Mouse (Mus musculus): ENCODE measurements around the gene Smad5.

Gene Smad5

DNA sequence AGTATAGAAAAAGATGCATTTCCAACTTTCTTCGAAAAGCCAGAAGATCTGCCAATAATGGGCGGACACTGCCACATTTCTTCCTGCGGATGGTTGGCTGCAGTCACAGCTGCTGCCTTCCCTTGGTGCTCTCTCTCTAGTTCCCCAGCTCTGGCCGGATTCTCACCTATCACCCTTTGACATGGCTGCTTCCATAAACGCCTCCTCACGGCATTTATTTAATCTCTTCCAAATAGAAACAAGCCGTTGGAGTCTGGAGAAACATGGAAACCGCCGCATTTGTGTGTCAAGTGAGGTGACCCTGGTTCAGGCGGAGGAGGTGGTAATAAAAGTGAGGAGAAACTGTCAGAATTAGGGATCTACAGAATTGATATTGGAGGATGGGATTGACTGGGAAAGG, 886 bp upstream of the Smad5 start:
- no peak for DNase-seq (ENCODE audit: low read depth, low spot score)

DNA sequence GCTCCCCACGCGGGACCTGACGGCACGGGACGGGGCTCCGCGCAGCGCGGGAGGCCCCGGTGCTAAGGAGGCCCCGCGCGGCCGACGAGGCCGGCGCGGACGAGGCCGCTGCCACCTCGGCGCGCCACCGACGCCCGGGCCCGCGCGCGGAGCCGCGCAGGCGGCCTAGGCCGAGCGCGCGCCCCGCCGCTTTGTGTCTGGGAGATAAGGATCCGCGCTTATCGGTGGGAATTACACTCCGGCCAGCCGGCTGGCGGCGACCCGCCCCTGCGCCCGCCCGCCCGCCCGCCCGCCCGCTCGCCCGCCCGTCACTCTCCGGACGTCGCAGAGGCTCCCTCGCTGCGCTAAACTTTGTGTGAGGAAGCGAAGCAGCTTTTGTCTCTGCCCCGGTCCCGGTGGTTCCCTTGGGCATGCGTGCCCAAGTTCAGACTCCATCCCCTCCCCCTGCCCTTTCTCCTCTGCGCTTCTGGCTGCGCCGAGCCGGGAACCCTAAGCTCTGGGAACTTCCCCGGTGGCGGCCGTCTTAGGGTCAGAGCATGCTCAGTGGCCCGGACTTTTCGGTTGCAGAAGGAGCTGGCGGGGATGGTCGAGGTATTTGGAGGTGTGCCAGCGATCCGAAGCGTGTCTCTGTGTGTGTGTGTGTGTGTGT, 536 bp downstream of the Smad5 start:
- peak; percentile 79 for DNase-seq (ENCODE audit: low read depth, low spot score)

DNA sequence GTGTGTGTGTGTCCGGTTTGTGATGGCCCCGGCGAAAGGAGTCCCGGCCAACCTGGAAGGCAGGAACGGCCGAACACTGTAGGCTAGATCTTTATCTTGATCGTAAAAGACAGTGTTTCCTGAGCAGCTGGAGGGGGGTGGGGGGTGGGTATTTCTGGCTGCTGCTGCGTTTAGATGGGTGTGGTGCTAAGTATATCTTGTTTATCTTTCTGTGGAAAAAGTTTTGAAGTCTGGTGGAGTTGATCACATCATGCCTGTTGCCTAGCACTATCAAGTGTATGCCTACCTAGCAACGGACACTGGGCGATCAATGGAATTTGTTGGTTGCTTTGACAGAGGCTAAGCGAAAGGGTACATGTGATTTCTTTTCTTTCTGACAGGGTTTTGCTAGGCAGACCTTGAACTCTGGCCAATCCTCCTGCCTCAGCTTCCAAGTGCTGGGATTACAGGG, 1.1 kb downstream of the Smad5 start:
- DNase-seq (ENCODE audit: low read depth, low spot score), result peak; percentile 81

DNA sequence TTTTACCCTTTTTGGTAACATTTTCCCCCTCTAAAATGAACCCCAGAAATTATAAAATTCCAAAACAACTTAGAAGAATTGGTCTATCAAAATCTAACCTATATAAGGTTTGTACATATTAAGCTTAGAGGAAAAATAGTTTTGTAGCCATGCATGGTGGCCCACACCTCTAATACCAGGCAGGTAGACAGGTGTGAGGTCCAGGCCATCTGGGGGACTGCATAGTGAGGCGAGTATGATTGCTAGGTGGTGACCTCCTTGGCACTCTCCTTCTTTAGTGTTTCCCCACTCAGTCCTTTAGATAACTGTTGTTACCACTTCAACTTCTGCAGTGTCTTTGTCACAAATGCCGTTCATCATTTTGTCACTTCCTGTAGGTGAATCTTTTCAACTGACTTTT, 1.8 kb downstream of the Smad5 start:
- peak; percentile 19 for DNase-seq (ENCODE audit: low read depth, low spot score)

DNA sequence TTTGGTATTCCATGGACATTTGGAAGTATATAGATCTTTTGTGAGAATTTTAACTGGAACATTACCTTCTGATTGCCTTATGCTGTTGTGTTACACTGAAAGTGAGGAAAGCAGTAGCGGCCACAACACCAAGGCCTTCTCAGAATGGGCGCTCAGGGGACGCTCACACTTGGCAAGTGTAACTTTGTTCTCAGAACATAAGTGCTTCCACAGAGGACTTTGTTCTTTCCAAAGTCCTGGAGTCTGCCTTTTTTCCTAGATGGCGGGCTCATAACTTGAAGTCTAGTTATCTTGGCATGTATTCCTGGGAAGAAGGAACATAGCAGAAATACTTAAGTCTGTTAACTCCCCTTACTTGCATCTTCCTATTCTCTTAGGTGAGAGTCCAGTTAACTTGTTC, 4.3 kb downstream of the Smad5 start:
- no peak for DNase-seq (ENCODE audit: low read depth, low spot score)

DNA sequence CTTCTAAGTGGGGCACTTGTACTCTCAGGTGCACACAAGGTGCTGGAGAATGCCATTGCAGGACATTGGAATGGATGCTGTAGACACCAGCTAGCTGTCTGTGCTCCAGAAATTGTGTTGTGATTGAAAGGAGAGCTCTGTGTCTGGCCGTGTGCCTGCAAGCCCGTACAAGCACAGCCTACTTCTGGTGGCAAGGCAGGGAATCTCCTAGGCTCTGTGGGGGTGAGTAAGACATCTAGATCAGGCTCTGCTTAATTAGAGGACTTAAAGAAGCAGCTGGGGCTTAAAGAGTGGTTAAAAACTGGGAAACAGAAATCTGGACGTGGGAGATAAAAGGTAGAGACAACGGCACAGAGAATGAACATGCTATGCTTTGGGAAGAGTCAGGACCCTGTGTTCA, 4.8 kb downstream of the Smad5 start:
- DNase-seq (ENCODE audit: low read depth, low spot score), result no peak

DNA sequence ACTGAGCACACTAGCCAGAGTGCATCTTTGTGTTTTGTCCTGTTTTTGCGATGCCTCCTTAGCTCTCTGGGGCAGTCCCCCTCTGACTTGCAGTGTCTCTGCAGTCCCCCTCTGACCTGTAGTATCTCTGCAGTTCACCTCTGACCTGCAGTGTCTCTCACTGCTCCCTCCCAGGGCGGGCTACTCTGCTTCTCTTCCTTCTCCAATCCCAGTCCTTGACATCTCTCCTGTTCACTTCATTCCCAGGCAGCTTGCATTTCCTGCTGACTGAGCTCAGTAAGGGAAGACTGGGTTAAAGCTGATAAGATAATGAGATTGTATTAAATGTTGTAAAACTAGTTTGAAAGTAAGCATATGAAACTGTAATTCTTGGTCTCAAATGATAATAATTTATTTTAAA, 7.8 kb downstream of the Smad5 start:
- DNase-seq (ENCODE audit: low read depth, low spot score), result no peak

DNA sequence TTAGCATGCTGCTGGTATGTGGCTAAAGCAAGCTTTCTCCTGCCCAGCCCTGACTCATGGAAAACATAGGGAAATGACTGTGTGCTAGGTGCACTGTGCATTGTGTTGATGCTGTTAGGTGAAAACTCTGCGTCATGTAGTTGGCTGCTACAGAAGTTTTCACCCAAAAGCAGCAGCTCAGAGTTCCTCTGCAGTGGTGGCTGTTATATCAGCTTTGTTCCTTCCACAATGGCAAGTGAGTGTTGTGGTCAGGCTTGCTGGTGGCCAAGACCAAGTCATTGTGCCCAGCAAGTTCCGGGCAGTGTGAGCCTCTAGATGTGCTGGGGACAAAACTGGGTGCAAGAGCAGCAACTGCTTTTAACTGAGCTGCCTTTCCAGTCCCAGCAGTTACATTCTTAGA, 9.4 kb downstream of the Smad5 start:
- DNase-seq (ENCODE audit: low read depth, low spot score), result no peak

DNA sequence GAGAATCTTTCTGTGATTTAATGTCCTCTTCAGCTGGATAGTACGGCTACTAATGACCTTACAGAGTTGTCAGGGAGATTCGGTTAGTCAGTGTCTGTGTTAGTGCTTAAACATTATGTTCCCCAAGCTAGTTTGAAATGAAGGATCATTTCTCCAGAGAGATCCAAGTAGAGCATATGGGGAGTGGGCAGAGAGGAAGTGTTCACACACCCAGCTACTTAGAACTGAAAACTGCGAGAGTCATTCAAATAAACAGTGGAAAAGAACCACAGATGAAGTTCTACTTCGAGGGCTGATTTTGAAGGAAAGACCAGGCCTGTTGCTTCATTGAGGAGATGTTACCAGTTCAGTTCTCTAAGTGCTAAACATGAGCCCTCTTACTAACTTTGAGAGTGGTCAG, 23.7 kb downstream of the Smad5 start:
- no peak for DNase-seq (ENCODE audit: low read depth, low spot score)

DNA sequence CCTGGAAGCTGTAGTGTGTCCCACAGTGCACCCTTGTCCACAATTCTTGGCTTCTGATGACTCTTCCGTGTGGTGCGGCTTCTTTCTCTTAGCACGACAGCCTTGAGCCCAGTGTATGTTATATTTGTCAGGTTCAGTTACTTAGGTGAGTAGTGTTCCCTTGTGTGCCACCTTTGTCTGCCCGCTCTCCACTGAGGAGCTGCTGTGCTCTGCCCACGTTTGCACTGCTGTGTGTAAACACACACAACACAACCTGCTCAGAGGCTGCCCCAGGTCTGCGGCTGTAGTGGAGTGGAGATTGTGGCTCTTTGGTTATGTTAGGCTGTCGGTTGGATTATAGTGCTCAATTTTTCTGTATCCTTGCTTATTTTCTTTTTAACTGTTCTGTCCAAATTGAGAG, 26.2 kb downstream of the Smad5 start:
- no peak for DNase-seq (ENCODE audit: low read depth, low spot score)

DNA sequence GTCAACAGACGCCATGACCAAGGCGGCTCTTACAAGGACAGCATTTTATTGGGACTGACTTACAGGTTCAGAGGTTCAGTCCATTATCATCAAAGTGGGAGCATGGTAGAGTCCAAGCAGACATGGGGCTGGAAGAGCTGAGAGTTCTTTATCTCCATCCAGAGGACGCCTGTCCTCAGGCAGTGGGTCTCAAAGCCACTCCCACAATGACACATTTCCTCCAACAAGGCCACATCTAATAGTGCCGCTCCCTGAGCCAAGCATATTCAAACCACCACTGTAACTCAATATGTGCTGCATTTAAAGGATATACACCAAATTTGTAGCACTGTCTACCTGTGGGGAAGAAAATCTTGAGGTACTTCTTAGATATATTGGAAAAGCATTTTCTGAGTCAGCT, 31.8 kb downstream of the Smad5 start:
- DNase-seq (ENCODE audit: low read depth, low spot score), result no peak

DNA sequence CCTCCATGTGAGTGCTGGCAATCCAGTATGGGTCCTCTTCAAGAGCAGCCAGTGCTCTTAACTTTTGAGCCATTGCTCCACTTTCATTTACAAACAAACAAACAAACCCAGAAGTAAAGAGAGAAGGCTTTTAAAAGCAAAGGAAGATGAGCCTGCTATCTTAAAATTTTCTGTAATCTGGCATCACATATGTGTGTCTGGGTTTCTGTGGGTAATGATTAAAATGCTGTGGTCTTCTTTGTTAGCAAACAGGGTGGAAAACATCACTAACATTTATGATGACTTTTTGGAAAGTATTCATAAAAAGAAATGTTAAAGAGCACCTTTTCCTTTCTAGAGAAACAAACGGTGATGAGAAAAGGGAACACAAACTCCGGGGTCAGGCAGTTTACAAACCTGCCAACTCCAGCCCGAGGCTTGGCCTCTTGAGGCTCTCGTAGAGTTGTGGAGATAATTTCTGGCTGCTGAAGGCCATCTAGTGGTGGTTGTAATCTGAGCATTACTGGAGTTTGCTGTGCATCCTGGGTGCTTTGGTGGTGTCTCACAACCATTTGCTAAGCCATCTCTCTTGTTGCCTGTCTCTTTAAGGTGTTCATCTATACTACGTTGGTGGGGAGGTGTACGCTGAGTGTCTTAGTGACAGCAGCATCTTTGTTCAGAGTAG, 32.5 kb downstream of the Smad5 start:
- peak; percentile 39 for DNase-seq (ENCODE audit: low read depth, low spot score)

DNA sequence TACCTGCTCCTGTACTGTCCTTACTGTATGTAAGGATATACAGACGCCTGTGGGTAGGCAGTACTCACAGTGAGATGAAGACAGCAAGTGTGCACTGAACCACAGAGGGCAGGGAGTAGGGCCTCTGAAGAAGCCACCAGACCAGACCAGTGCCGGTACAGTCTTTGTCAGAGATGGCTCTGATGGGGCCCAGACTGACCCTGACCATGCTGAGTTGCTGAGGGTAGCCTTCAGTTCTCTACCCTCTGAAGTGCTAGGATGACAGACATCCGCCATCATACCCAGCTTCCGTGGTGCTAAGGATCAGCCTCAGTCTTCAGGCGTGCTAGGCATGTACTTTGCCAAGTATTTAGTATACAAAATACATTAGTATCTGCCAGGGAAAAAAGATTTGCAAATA, 36.7 kb downstream of the Smad5 start:
- no peak for DNase-seq (ENCODE audit: low read depth, low spot score)

DNA sequence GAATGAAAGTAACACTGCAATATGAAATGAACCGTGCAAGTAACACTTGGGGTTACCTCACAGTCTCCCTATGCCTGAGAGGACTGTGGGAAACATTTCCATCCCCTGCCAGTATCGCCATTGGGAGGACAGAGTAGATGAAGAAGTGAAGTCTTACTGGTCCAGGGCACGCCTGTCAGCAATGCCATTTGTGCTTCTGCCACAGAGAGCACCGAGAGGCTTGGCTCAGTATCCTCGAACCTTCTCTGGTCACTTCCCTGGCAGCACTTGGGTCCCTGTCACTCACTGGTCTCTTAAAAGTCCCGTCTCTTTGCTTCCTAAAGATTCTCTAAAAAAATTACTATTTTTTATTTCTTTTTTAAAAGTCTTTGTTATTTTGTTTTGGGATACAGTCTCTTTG, 37.7 kb downstream of the Smad5 start:
- no peak for DNase-seq (ENCODE audit: low read depth, low spot score)

DNA sequence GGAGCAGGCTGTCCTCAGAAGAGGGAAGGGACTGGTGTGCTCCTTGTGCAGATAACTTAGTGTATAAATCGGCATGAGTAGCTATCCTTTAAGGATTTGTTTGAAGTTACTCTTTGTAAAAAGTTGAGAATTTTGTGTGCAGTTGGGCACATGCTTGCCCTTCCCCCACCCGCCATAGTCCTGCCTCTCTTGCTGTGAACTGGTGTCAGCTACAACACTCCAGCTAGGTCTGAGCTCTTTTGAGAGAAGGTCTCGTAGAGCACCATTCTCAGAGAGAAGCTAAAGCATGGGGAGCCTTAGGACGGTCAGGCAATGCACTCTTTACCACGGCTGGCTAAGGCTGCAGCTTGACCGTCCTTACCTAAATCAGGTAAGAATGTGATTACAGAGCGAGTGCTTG, 38.9 kb downstream of the Smad5 start:
- DNase-seq (ENCODE audit: low read depth, low spot score), result no peak

DNA sequence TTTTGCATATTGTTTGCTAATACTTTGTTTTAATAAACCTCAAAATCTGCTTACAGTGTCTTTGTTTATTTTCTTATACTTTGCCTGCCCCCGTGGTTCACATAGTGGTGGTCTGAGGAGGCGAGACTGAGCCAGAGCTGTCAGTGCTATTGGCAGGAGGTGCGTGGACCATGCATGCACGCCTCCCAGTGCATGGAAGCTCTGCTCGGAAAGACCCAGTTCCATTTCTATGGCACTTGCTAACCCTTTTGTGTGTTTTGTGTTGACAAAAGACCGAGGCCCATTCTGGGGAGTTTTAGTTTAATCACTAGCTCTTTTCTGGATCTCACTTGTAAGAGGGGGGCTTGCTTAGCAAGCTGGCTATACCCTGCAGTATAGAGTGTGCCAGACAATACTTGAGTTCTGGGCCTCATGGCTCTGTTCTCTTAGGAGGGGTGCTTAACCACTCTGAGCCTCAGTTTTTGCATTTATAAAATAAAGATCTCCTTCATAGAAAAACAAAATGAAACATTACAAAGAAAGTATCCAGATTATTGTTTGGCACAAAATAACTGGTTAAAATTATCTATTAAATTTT, 39.6 kb downstream of the Smad5 start:
- no peak for DNase-seq (ENCODE audit: low read depth, low spot score)

DNA sequence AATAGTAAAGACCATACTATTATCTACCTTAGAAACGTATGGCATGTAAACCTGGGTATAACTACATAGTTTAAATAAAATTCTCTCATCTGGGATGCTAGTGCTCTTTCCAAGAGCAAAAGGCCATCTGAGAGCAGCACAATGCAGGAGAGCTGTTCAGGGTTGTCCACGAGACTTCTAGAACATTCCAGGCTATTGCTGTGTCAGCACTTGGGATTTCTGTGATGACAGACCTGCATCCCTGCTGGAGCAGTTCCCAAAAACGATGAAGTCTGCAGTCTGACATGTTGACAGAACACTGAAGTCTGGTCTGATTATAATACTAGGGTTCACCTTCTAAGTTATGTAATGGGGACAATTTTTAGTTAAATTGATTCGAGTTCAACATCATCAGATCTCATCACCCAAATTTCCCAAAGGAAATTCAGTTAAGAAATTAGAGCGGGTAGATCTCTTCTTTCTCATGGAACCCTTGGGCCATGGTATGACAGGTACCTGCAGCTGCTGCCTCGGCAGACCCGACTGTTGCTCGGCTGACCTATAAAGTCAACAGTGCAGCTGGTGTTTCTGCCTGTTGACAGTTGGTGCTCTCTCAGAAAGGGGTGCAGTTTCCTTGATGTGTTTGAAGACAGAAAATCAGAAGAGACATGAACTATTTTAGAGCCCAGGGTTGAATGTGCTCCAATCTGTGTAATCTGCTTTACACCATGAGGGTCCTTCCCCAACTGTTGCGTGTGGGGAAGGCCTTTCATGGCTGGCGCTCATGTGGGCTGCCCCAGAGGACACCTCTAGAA, 44.1 kb downstream of the Smad5 start:
- no peak for DNase-seq (ENCODE audit: low read depth, low spot score)

DNA sequence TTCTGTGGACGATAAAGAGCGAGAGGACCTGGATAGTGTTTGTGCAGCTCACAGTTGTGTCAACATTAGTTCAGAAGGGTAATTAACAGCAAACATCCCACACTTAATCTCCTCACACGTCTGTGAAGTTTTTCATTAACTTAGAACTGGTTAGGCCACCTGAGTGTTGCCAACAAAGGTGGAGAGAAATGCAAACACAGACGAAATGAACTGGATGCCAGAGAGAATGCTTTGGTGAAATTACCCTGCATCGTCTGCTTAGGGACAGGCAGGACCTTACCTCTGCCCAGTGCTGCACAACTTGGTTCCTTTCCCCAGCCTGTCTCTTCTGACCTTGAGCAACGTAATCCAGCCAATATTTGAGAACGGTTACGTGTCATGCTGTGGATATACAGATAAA, 44.7 kb downstream of the Smad5 start:
- DNase-seq (ENCODE audit: low read depth, low spot score), result no peak

DNA sequence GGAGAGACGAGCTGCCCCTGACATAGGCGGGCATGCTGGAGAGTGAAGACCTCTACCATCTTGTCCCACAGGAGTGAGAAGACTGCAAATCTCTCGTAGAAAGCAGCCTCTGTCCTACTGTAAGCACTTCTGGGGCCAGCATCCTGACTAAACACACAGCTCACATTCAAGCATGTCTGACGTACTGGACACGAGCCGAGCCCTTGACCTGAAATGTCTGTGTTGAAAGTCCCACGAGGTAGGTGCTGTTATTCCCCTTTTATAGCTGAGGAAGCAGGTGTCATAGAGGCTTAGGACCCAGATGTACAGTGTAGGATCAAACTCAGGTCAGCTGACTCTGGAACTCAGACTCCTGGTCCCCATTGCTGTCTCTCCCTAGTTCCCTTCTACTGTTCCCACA, 46.6 kb downstream of the Smad5 start:
- DNase-seq (ENCODE audit: low read depth, low spot score), result no peak

DNA sequence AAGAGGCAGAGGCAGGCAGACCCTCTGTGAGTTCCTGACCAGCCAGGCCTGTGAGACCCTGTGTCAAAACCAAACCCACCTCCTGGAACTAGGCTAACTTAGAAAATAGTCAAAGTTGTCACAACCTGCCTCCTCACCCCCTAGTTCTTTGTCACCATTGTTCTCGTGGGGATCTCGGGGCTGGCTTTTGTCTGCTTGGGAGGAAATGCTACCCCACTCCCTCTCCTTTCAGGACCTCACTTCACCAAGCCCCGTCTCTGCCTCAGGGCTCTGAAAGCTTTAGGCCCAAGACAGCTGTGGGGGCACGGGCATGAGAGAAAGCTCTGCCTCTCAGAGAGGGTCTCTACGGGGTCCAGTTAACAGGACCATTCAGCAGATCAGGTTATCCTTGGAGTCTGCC, 49.0 kb downstream of the Smad5 start:
- DNase-seq (ENCODE audit: low read depth, low spot score), result no peak

DNA sequence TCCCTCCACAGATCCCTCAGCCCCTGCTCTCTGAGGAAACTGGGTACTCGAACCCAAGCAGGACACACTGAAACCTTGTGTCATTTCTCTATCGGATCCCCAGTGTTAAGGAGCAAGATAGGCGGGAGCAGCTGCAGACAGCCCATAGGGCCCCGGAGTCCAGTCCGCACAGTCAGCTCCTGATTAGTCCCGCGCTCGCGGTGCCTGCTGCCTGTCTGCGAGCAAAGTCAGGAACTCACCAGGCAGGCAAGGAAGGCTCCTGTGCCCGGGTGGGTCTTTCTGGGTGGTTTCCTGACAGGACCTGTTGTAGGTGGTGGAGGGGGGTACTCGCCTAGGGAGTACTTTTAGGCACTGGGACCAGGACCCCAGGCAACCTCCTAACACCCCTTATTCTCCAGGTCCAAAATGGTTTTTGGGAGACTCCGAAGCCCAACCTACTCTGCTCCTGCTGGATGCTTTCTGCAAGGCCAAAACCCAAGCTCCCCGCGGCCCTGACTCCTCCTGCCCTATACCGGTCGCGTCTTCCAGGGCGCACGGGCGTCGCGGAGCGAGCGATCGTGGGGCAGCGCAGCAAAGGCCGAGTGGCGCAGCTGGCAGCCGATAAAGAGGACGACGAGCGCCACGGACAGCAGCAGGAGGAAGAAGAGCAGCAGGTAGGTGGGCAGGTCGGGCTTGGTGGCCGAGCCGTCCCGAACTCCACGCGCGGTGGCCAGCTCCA, 49.8 kb downstream of the Smad5 start:
- DNase-seq (ENCODE audit: low read depth, low spot score), result no peak
